Mouse (Mus musculus): ENCODE results near the gene Tnip2.

Gene Tnip2

DNA sequence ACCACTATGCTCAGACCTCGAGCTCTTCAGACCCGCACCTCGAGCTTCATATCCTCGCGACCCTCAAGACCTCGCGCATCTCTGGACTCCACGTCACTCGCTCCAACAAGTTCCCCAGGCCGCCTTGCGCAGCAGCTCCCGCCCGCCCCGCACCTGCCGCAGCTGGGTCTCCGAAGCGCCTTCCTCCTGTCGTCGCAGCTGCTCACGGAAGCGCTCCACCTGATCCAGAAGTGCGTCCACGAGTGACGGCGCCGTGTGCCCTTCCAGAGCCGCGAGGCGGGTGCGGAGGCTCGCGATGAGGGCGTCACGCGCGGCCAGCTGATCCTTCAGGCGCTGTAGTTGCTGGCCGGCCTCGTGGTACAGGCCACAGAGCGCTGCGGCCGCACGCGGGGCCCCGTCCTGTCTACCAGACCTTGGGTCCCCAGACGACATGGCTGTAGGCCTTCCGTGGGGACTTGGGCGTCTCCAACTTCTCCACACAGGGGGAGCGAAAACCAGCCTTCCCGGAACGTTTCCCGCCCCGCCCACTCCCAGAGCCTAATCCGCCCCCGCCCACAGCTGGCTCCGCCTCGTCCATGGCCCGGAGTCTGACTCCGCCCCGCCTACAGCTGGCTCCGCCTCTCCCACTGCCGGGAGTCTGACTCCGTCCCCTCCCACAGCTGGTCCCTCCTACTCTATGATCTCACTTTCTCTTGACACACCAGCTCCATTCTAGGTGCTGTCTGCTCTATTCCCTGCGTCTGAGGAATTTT, at the start of gene Tnip2:
TSS of gene Tnip2 (minus strand) at position 526 of the 752 bp plus-strand sequence.
- in situ Hi-C loops (cut with MboI, MseI), result loop anchor here (10.0 kb wide), 1 partner anchor 1861 kb away; no protein-coding TSS in a partner anchor

- in situ Hi-C loops (cut with MboI, MseI), result no loop called here
These were observed 38.0 kb upstream of the Tnip2 start for GRCm38 (mm10) chr5:34551821-34552220.

GRCm38 (mm10) chr5:34550251-34550650, 36.5 kb upstream of the Tnip2 start:
- in situ Hi-C loops (cut with MboI, MseI), result no loop called here

DNA sequence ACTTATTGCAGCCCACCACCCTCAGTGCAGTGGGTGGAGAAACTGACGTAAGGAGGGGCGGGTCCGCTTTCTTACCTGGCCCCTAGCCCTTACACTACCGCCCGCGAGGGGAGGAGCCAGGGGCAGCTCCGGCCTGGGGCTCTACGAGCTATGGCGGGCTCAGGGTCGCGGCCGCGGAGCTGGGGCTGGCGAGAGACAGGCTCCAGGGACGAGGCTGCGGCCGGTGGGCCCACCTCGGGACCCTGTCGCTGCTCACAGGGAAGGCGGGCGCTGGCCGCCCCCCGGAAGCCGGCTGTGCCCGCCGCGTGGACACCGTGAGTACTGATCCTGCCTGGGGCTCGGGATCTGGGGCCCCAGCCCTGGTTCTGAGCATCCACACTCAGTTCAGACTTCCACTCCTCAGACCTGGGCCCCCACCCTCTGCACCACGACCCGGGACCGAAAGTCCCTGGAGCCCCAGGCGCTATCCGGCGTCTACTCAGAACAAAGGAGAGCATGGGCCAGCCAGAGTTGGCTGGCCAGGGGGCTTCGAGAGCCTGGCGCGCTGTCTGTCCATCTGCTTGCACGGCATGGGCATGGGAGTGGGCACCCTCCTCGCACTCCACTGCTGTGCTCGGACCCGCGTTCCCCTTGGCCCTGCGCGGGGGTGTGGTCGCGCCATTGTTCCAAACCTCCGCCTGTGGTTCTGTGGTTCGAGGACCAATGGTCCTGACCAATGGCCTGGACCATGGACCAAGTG, 35.9 kb upstream of the Tnip2 start:
- in situ Hi-C loops (cut with MboI, MseI), result loop anchor here (5.0 kb wide), 1 partner anchor 98 kb away; no protein-coding TSS in a partner anchor

DNA sequence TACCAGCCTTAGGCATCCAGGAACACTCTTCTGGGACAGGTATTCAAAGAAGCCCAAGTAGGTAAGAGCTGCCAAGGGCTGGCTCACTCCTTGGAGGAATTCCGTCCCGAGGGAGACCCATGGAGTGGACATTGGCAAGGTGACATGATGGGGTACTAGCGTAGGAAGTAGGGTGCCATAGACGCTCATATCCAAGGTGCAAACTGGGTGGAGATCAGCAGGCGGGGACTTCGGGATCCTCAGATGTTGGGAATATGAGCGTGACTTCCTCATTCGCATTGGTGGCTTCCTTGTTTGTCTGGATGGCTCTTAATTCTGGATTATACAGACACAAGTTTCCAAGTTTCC, 35.3 kb upstream of the Tnip2 start:
- in situ Hi-C loops (cut with MboI, MseI), result loop anchor here (5.0 kb wide), 1 partner anchor 98 kb away; no protein-coding TSS in a partner anchor

GRCm38 (mm10) chr5:34547410-34547809, 33.6 kb upstream of the Tnip2 start:
- in situ Hi-C loops (cut with MboI, MseI), result loop anchor here (5.0 kb wide), 1 partner anchor 100 kb away; no protein-coding TSS in a partner anchor

GRCm38 (mm10) chr5:34543114-34543513, 29.3 kb upstream of the Tnip2 start:
- in situ Hi-C loops (cut with MboI, MseI), result no loop called here

- in situ Hi-C loops (cut with MboI, MseI), result no loop called here
These were observed 28.4 kb upstream of the Tnip2 start for GRCm38 (mm10) chr5:34542166-34542565.

- in situ Hi-C loops (cut with MboI, MseI), result no loop called here
These were observed 25.3 kb upstream of the Tnip2 start for GRCm38 (mm10) chr5:34539121-34539520.

GRCm38 (mm10) chr5:34538527-34538926, 24.7 kb upstream of the Tnip2 start:
- in situ Hi-C loops (cut with MboI, MseI), result no loop called here

GRCm38 (mm10) chr5:34538079-34538478, 24.3 kb upstream of the Tnip2 start:
- in situ Hi-C loops (cut with MboI, MseI), result no loop called here

GRCm38 (mm10) chr5:34535831-34536230, 22.0 kb upstream of the Tnip2 start:
- in situ Hi-C loops (cut with MboI, MseI), result no loop called here

DNA sequence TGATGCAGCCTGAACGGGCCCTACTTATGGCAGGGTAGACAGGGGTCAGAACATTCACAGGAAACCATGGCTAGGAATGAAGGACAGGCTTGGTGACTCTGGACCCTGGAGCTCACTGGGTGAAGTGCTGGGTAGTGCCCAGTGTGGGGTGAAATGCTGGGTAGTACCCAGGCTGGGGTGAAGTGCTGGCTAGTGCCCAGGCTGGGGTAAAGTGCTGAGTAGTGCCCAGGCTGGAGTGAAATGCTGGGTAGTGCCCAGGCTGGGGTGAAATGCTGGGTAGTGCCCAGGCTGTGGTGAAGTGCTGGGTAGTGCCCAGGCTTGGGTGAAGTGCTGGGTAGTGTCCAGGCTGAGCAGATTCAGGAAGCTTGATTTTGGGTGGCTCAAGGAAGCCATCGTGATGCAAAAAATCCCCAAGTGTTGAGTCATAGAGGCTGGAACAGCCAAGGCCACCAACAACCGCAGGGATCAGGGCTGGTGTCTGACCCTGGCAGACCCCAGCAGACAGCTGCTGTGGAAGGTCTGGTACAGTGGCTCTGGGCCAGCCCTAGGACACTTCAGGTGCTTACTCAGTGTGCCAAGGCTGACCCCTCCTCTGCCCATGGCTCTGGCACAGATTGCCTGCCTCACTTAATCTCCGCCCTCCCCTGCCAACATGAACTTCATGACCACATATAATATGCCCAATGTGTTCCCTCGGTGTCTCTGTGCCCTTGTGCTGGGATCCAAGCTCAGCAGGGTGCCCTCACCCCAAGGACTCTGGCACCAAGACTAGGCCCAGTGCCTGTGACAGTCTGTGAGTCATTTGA, 21.2 kb upstream of the Tnip2 start:
- in situ Hi-C loops (cut with MboI, MseI), result no loop called here

- in situ Hi-C loops (cut with MboI, MseI), result no loop called here
These were observed 20.0 kb upstream of the Tnip2 start for GRCm38 (mm10) chr5:34533820-34534219.

DNA sequence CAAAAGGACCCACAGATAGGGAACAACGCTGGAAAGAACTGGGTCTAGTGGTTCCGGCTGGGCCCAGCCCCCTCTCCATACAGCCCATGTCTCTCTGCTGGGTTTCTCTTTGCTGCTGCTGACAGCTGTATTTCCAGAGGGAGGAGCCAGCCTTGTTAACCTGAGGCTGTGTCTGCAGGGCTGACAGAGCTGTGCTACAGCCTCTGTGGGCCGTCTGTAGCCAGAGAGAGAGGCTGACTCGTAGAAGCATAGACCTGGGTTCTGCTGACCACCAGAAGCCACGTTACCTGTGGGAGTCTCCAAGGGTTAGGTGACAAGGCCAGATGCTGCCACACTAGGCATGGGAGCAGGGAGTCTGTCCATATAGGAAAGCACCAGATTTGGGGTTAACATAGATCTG, 19.3 kb upstream of the Tnip2 start:
- in situ Hi-C loops (cut with MboI, MseI), result no loop called here

- in situ Hi-C loops (cut with MboI, MseI), result no loop called here
These were observed 16.9 kb upstream of the Tnip2 start for GRCm38 (mm10) chr5:34530687-34531086.

DNA sequence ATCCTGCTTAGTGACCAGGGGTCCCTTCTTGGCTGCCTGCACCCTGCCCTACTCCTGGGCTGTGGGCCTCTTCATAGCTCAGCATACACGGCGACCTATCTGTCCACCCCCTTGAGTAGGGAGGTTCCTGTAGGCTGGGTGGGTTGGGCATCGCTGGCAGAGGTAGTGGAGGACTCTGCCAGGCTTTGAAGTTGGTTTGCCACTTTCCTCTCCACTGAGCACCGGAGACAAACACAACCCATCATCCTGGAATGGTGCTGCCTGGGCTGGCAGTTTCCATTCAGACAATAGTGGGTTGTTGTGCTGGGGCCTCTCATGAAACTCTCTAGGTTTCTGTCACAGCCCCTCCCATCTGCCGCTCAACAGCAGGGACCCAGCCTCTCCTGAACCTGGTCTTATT, 16.3 kb upstream of the Tnip2 start:
- in situ Hi-C loops (cut with MboI, MseI), result no loop called here

GRCm38 (mm10) chr5:34528724-34529123, 14.9 kb upstream of the Tnip2 start:
- in situ Hi-C loops (cut with MboI, MseI), result no loop called here

DNA sequence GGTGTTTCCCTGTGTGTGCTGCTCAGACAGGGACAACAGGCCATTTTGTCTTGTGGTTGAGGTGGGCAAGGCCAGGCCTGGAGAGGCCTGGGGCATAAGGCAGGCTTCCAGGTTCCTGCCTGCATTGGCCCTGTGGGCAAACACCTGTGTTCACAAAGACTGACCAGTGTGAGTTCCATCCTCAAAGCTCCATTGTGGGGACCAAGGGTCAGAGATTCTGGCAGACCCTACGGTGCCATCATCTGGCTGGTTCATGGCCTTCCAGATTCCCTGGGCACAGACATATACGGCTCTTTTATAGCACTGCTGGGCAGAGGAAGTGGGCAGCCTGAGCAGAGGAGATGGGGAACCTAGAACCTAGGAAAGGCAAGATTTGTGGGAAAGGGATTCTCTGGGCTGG, 13.6 kb upstream of the Tnip2 start:
- in situ Hi-C loops (cut with MboI, MseI), result no loop called here

DNA sequence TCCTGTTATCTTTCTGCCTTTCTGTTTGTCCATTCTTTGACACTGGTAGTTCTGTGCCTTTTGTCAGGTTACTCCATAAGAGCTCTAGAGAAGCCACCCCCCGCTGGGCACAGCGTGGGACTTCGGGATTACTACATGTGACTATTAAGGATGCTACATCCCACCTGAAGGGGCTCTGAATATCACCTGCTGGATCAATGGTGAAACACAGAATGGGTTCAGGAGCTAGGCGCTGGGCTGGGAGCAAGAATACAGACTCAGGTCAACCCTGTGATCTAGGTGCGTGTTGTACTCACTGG, 12.6 kb upstream of the Tnip2 start:
- in situ Hi-C loops (cut with MboI, MseI), result no loop called here

DNA sequence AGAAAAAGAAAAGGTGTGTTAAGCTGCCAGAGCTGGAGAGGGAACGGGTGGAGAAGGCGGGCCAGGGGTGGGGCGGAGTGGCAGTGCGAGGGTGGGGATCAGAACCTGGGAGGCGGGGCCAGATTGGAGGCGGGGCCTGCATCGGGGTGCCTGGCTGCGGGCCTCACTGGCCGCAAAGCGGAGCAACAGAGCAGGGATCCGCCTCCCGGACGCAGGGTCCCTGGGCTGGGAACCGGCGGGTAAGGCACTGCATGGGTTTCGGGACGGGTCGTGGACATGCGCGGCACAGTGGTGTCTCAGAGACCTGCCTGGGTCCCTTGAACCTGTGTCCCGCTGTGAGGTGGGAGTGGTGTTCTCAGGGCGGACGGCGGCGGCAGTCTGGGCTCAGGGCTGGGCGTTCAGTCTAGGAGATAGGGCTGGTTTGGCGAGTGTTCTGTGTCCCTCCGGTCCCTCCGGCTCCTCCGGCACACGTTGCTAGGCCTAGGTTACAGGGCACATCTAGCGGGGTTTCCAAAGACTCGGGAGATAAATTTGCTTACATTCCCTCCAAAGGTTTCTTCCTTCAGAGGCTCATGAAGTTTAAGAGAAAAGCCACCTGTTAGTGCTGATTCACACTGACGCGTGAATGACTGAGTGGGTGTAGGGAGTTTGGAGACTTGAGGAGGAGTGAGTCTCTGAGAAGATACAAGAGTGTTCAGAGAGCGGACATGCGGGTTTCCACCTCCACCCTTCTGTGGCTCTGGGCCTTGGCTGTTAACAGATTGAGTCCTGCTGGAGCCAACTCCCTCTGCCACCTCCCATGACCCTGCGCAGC, 12.1 kb upstream of the Tnip2 start, which contains the start of gene Sh3bp2:
TSS of gene Sh3bp2 (plus strand) at position 176 of the 814 bp plus-strand sequence.
- in situ Hi-C loops (cut with MboI, MseI), result no loop called here
